Mouse (Mus musculus) liver, postnatal 0 days (tissue): Measurements from ENCODE around the gene Scn4a.

Experiments
- CTCF ChIP-seq: sonication (generic); IDR thresholded peaks from 2 replicates; pipeline ENCODE4 v1.5.1; 2016; ENCODE audit warnings: antibody characterized with exemption, low read depth
- EP300 ChIP-seq: IDR thresholded peaks from 2 replicates; pipeline ENCODE4 v1.6.1; 2016; ENCODE audit warnings: antibody characterized with exemption, low read depth, mild to moderate bottlenecking

GRCm38 (mm10) chr11:106387791-106388216, 34.7 kb upstream of the Scn4a start, which contains the start of gene Icam2:
- no peak for TF ChIP-seq CTCF
- no peak for TF ChIP-seq EP300
